Mouse (Mus musculus): Measurements from ENCODE around the gene Flna. TPM values are rescaled to one million over a fixed set of nuclear protein-coding genes. Genes with fewer than 3 reads are reported as not detected.
"Not testable (repeated sequence)": the region's sequence is repeated elsewhere in the genome, so short reads cannot be mapped to it uniquely, and the experiment has no call there.

Flna gene
- polyA plus RNA-seq, 1 experiment from 2014 or later: 364 TPM

- Histone ChIP-seq H3K4me2 (replicated peaks; ENCODE audit: low read depth, low read length) (no peak overlapping the region), H3K4me1 (ENCODE audit: insufficient read depth, low read length) (no peaks in the 10 kb centered on the region), H3K27ac (ENCODE audit: low read length) (no peak overlapping the region), H3K27me3 (ENCODE audit: insufficient read depth, low read length) (no peaks in the 10 kb centered on the region), H3K9ac (replicated peaks; ENCODE audit: low read length) (no peak overlapping the region), H3K4me3 (ENCODE audit: low read length) (no peak overlapping the region), H3K36me3 (ENCODE audit: insufficient read depth, low read length) (peaks cover 76% of the 10 kb centered on the region), H3K9me3 (ENCODE audit: low read length) (no peaks in the 10 kb centered on the region)
- ATAC-seq (ENCODE audit: low FRiP score, low TSS enrichment): no peak
- WGBS: 65% methylated on average over 1 of the region's 1 CpGs
Observed at GRCm38 (mm10) chrX:74230038-74230437, 19.6 kb downstream of the Flna start.

GRCm38 (mm10) chrX:74220099-74220498 is 29.5 kb downstream of the Flna start:
- not testable (repeated sequence) for H3K9ac ChIP-seq (replicated peaks; ENCODE audit: low read length); H3K9me3 ChIP-seq (ENCODE audit: low read length); H3K27ac ChIP-seq (ENCODE audit: low read length); H3K4me1 ChIP-seq (ENCODE audit: insufficient read depth, low read length); H3K4me3 ChIP-seq (ENCODE audit: low read length); H3K4me2 ChIP-seq (replicated peaks; ENCODE audit: low read depth, low read length); H3K27me3 ChIP-seq (ENCODE audit: insufficient read depth, low read length)
- 54% methylated on average over 1 of the region's 1 CpGs for WGBS
- peaks cover 22% of the 10 kb centered on the region for H3K36me3 ChIP-seq (ENCODE audit: insufficient read depth, low read length)
- 0 out of 2 replicates have a peak, but pooled peaks have one; percentile 26 for ATAC-seq (ENCODE audit: low FRiP score, low TSS enrichment)

- H3K9ac ChIP-seq (replicated peaks; ENCODE audit: low read length): no peak overlapping the region
- H3K27me3 ChIP-seq (ENCODE audit: insufficient read depth, low read length): peaks cover 3% of the 10 kb centered on the region; the same call in 1 of the 2 replicates
- WGBS: 60% methylated on average over 13 of the region's 13 CpGs
- no peaks in the 10 kb centered on the region for H3K4me1 ChIP-seq (ENCODE audit: insufficient read depth, low read length)
- H3K9me3 ChIP-seq (ENCODE audit: low read length): no peaks in the 10 kb centered on the region
- H3K4me3 ChIP-seq (ENCODE audit: low read length): no peak overlapping the region
- no peak for ATAC-seq (ENCODE audit: low FRiP score, low TSS enrichment)
- no peak overlapping the region for H3K4me2 ChIP-seq (replicated peaks; ENCODE audit: low read depth, low read length)
- no peak overlapping the region for H3K27ac ChIP-seq (ENCODE audit: low read length)
- peaks cover 16% of the 10 kb centered on the region for H3K36me3 ChIP-seq (ENCODE audit: insufficient read depth, low read length)
Observed at GRCm38 (mm10) chrX:74219449-74219848, 30.2 kb downstream of the Flna start.

- H3K4me2 ChIP-seq (replicated peaks; ENCODE audit: low read depth, low read length): no peak overlapping the region
- peaks cover 9% of the 10 kb centered on the region for H3K36me3 ChIP-seq (ENCODE audit: insufficient read depth, low read length)
- ATAC-seq (ENCODE audit: low FRiP score, low TSS enrichment): no peak
- WGBS: 94% methylated on average over 4 of the region's 4 CpGs
- no peaks in the 10 kb centered on the region for H3K9me3 ChIP-seq (ENCODE audit: low read length)
- H3K4me3 ChIP-seq (ENCODE audit: low read length): no peak overlapping the region
- no peak overlapping the region for H3K27ac ChIP-seq (ENCODE audit: low read length)
- no peak overlapping the region for H3K9ac ChIP-seq (replicated peaks; ENCODE audit: low read length)
- peaks cover 3% of the 10 kb centered on the region; the same call in 1 of the 2 replicates for H3K27me3 ChIP-seq (ENCODE audit: insufficient read depth, low read length)
- no peaks in the 10 kb centered on the region for H3K4me1 ChIP-seq (ENCODE audit: insufficient read depth, low read length)
Observed at GRCm38 (mm10) chrX:74218496-74218895, 31.1 kb downstream of the Flna start.

- Histone ChIP-seq H3K4me1 (ENCODE audit: insufficient read depth, low read length) (no peaks in the 10 kb centered on the region), H3K4me3 (ENCODE audit: low read length) (no peak overlapping the region), H3K9ac (replicated peaks; ENCODE audit: low read length) (no peak overlapping the region), H3K36me3 (ENCODE audit: insufficient read depth, low read length) (no peaks in the 10 kb centered on the region), H3K27me3 (ENCODE audit: insufficient read depth, low read length) (no peaks in the 10 kb centered on the region), H3K4me2 (replicated peaks; ENCODE audit: low read depth, low read length) (no peak overlapping the region), H3K27ac (ENCODE audit: low read length) (no peak overlapping the region), H3K9me3 (ENCODE audit: low read length) (no peaks in the 10 kb centered on the region)
- no peak for ATAC-seq (ENCODE audit: low FRiP score, low TSS enrichment)
- WGBS: 78% methylated on average over 2 of the region's 2 CpGs
Observed at GRCm38 (mm10) chrX:74203556-74203955, 46.1 kb downstream of the Flna start.

GRCm38 (mm10) chrX:74176959-74177358 is 72.7 kb downstream of the Flna start, which contains the start of gene Tktl1:
Tktl1 (plus strand) TSS chrX:74177259.
- ATAC-seq (ENCODE audit: low FRiP score, low TSS enrichment): no peak

More at GRCm38 (mm10) chrX:74176959-74177358, 72.7 kb downstream of the Flna start, which contains the start of gene Tktl1:
- Histone ChIP-seq H3K36me3 (ENCODE audit: insufficient read depth, low read length) (no peaks in the 10 kb centered on the region), H3K27me3 (ENCODE audit: insufficient read depth, low read length) (no peaks in the 10 kb centered on the region), H3K27ac (ENCODE audit: low read length) (no peak within 1 kb of the TSS), H3K4me2 (replicated peaks; ENCODE audit: low read depth, low read length) (no peak within 1 kb of the TSS), H3K9me3 (ENCODE audit: low read length) (no peaks in the 10 kb centered on the region), H3K9ac (replicated peaks; ENCODE audit: low read length) (no peak within 1 kb of the TSS), H3K4me1 (ENCODE audit: insufficient read depth, low read length) (no peaks in the 10 kb centered on the region), H3K4me3 (ENCODE audit: low read length) (no peak within 1 kb of the TSS)
- WGBS: 95% methylated on average over 17 of the region's 17 CpGs

Small RNA genes lying within 50 kb of the gene (microRNA-seq; reads per million reads assigned to microRNA genes)
- gene Mir7091: 0.63 reads per million

Other genes with a start within 250 kb of the Flna start
- 76.0 and 82.0 TPM in 2 replicates for gene Irak1, start 225.9 kb downstream of the Flna start, polyA plus RNA-seq (2015; fragmentation: Nextera tagmentation; extraction: Ambion mirVana)
- not detected in 2 replicates for gene Opn1mw, start 122.4 kb downstream of the Flna start, polyA plus RNA-seq (2015; fragmentation: Nextera tagmentation; extraction: Ambion mirVana)
- gene Mecp2, start 114.5 kb downstream of the Flna start, polyA plus RNA-seq (2015; fragmentation: Nextera tagmentation; extraction: Ambion mirVana): 10.0 and 10.3 TPM in 2 replicates
- gene Tex28, start 82.0 kb downstream of the Flna start, polyA plus RNA-seq (2015; fragmentation: Nextera tagmentation; extraction: Ambion mirVana): not detected in 2 replicates
- gene Tktl1, start 72.6 kb downstream of the Flna start, polyA plus RNA-seq (2015; fragmentation: Nextera tagmentation; extraction: Ambion mirVana): 0.06 and 0.23 TPM in 2 replicates
- 25.6 and 26.5 TPM in 2 replicates for gene Emd, start 4.9 kb upstream of the Flna start, polyA plus RNA-seq (2015; fragmentation: Nextera tagmentation; extraction: Ambion mirVana)
- gene Rpl10, start 21.0 kb upstream of the Flna start, polyA plus RNA-seq (2015; fragmentation: Nextera tagmentation; extraction: Ambion mirVana): 610 and 782 TPM in 2 replicates
- 97.2 and 103 TPM in 2 replicates for gene Taz, start 32.1 kb upstream of the Flna start, polyA plus RNA-seq (2015; fragmentation: Nextera tagmentation; extraction: Ambion mirVana)
- 13.4 and 15.5 TPM in 2 replicates for gene Dnase1l1, start 32.5 kb upstream of the Flna start, polyA plus RNA-seq (2015; fragmentation: Nextera tagmentation; extraction: Ambion mirVana)
- 175 and 180 TPM in 2 replicates for gene Atp6ap1, start 47.3 kb upstream of the Flna start, polyA plus RNA-seq (2015; fragmentation: Nextera tagmentation; extraction: Ambion mirVana)
- 219 and 243 TPM in 2 replicates for gene Gdi1, start 55.2 kb upstream of the Flna start, polyA plus RNA-seq (2015; fragmentation: Nextera tagmentation; extraction: Ambion mirVana)
- gene Fam50a, start 63.2 kb upstream of the Flna start, polyA plus RNA-seq (2015; fragmentation: Nextera tagmentation; extraction: Ambion mirVana): 69.8 and 71.4 TPM in 2 replicates
- 12.6 and 15.6 TPM in 2 replicates for gene Plxna3, start 79.2 kb upstream of the Flna start, polyA plus RNA-seq (2015; fragmentation: Nextera tagmentation; extraction: Ambion mirVana)
- 108 and 113 TPM in 2 replicates for gene Lage3, start 103.8 kb upstream of the Flna start, polyA plus RNA-seq (2015; fragmentation: Nextera tagmentation; extraction: Ambion mirVana)
- 77.5 and 83.4 TPM in 2 replicates for gene Ubl4a, start 123.4 kb upstream of the Flna start, polyA plus RNA-seq (2015; fragmentation: Nextera tagmentation; extraction: Ambion mirVana)
- 23.3 and 25.7 TPM in 2 replicates for gene Slc10a3, start 123.5 kb upstream of the Flna start, polyA plus RNA-seq (2015; fragmentation: Nextera tagmentation; extraction: Ambion mirVana)
- gene Fam3a, start 143.5 kb upstream of the Flna start, polyA plus RNA-seq (2015; fragmentation: Nextera tagmentation; extraction: Ambion mirVana): 45.9 and 47.1 TPM in 2 replicates
- gene Ikbkg, start 143.5 kb upstream of the Flna start, polyA plus RNA-seq (2015; fragmentation: Nextera tagmentation; extraction: Ambion mirVana): 22.7 and 23.2 TPM in 2 replicates
- gene G6pdx, start 179.4 kb upstream of the Flna start, polyA plus RNA-seq (2015; fragmentation: Nextera tagmentation; extraction: Ambion mirVana): 53.6 and 54.4 TPM in 2 replicates
- gene Gm6880, start 231.6 kb upstream of the Flna start, polyA plus RNA-seq (2015; fragmentation: Nextera tagmentation; extraction: Ambion mirVana): not detected in 2 replicates